Mouse (Mus musculus) naive thymus-derived CD4-positive, alpha-beta T cell, adult 2 months (primary cell): Measurements from ENCODE around the gene Mkrn3.

ENCODE experiments used
- DNase-seq: peaks from one replicate; pipeline ENCODE4 v3.0.0-alpha.2; 2011; ENCODE audit warnings: low read depth

The Mkrn3 gene

GRCm38 (mm10) chr7:62419493-62420360 is at the start of gene Mkrn3:
Mkrn3 (minus strand) TSS chr7:62420139.
- DNase-seq, result peak; percentile 28

- no peak for DNase-seq
Measured at GRCm38 (mm10) chr7:62463878-62464755, 44.2 kb upstream of the Mkrn3 start, which contains the start of gene Peg12. Peg12 (minus strand) TSS chr7:62464510.

- no peak for DNase-seq
Measured at GRCm38 (mm10) chr7:62463007-62463877, 43.3 kb upstream of the Mkrn3 start.

GRCm38 (mm10) chr7:62462229-62463006 is 42.5 kb upstream of the Mkrn3 start:
- DNase-seq, result no peak

GRCm38 (mm10) chr7:62452353-62452752 is 32.4 kb upstream of the Mkrn3 start:
- no peak for DNase-seq

- DNase-seq, result no peak
Measured at GRCm38 (mm10) chr7:62445431-62446165, 25.7 kb upstream of the Mkrn3 start.

GRCm38 (mm10) chr7:62436394-62436793 is 16.5 kb upstream of the Mkrn3 start:
- no peak for DNase-seq

GRCm38 (mm10) chr7:62433243-62433642 is 13.3 kb upstream of the Mkrn3 start:
- DNase-seq, result no peak

GRCm38 (mm10) chr7:62428337-62428736 is 8.4 kb upstream of the Mkrn3 start:
- DNase-seq, result no peak

GRCm38 (mm10) chr7:62423210-62423609 is 3.3 kb upstream of the Mkrn3 start:
- no peak for DNase-seq

GRCm38 (mm10) chr7:62420566-62420965 is 627 bp upstream of the Mkrn3 start:
- no peak for DNase-seq

- no peak for DNase-seq
Measured at GRCm38 (mm10) chr7:62419105-62419492, 840 bp downstream of the Mkrn3 start.

- no peak for DNase-seq
Measured at GRCm38 (mm10) chr7:62418346-62418745, 1.6 kb downstream of the Mkrn3 start.

- DNase-seq, result no peak
Measured at GRCm38 (mm10) chr7:62416173-62416572, 3.8 kb downstream of the Mkrn3 start.

GRCm38 (mm10) chr7:62415222-62415621 is 4.7 kb downstream of the Mkrn3 start:
- DNase-seq, result no peak

- DNase-seq, result no peak
Measured at GRCm38 (mm10) chr7:62407803-62408202, 12.1 kb downstream of the Mkrn3 start.

- no peak for DNase-seq
Measured at GRCm38 (mm10) chr7:62406573-62407050, 13.3 kb downstream of the Mkrn3 start.

- DNase-seq, result no peak
Measured at GRCm38 (mm10) chr7:62392202-62392601, 27.7 kb downstream of the Mkrn3 start.

GRCm38 (mm10) chr7:62388291-62388690 is 31.6 kb downstream of the Mkrn3 start:
- DNase-seq, result no peak

GRCm38 (mm10) chr7:62382391-62382790 is 37.5 kb downstream of the Mkrn3 start:
- no peak for DNase-seq
